In the genomic region with DNA sequence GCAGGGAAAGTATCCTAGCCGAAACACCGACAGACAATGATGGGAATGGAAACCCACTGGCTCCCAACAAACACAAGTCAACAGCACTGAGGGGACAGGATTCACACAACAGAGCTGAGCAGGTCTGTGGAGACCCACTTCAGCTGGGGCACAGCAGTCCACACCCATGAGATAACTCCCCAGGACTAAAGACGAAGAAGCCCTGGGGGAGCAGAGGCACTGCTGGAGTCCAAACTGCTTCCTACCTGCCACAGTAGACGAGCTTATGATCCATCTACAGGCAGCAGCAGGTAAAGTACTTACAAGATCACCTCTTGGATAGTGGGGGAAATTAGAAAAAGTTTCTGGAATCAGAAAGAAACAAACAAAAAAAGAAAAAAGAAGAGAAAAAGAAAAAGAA, we compare ENCODE assay signal across 14 mouse cellular contexts. TPM values are rescaled to one million over a fixed set of nuclear protein-coding genes. Genes with fewer than 3 reads are reported as not detected.
DNase-seq lines count a peak whose midpoint lies in the region; ATAC-seq and TF ChIP-seq lines count a peak whose summit lies in the region.
"Had no signal": no experiment of that assay in that cellular context is flagged by ENCODE, and none has a peak within 500 bp of the region (broad histone marks: within the 10 kb centered on the region; RNA-seq: fewer than 3 reads in every experiment).

No protein-coding gene starts in this region.

- H3K9me3 ChIP-seq in ES-Bruce4 (replicated peaks; ENCODE audit: control insufficient read depth, insufficient read depth, low read length, poor library complexity, severe bottlenecking): no peaks in the 10 kb centered on the region
- no peaks in the 10 kb centered on the region for H3K9me3 ChIP-seq in intestine, postnatal 0 days (ENCODE audit: control insufficient read depth)
- H3K9me3 ChIP-seq: heart, embryonic 13.5 days; neural tube, embryonic 12.5 days had no signal

- H3K4me3 ChIP-seq in heart, adult 2 months: no peak overlapping the region
- no peak overlapping the region for H3K4me3 ChIP-seq in ES-Bruce4 (ENCODE audit: low read depth, low read length)
- no peak overlapping the region for H3K4me3 ChIP-seq in intestine, postnatal 0 days (ENCODE audit: low read depth, low read length)
- no peak overlapping the region for H3K4me3 ChIP-seq in left cerebral cortex, adult 2 months
- H3K4me3 ChIP-seq: heart, embryonic 13.5 days; neural tube, embryonic 12.5 days had no signal

- intact Hi-C loops in heart, adult 2 months (cut with DNase I): no loop called here
- intact Hi-C loops in heart, postnatal 14 days (cut with DNase I): no loop called here
- intact Hi-C loops in left cerebral cortex, adult 2 months (cut with DNase I): no loop called here

- H3K4me2 ChIP-seq in intestine, postnatal 0 days (replicated peaks; ENCODE audit: low read depth): peak overlapping the region; percentile 37; the same call in 1 of the 2 replicates
- H3K4me2 ChIP-seq: heart, embryonic 13.5 days; neural tube, embryonic 12.5 days had no signal

- 51% methylated on average over 4 of the region's 4 CpGs for WGBS in heart, adult 2 months
- WGBS in intestine, postnatal 0 days: 53% methylated on average over 4 of the region's 4 CpGs

- peaks cover 11% of the 10 kb centered on the region for H3K4me1 ChIP-seq in heart, adult 2 months (ENCODE audit: control insufficient read depth, insufficient read depth, low read length)
- peaks cover 2% of the 10 kb centered on the region for H3K4me1 ChIP-seq in ES-Bruce4 (ENCODE audit: control insufficient read depth, insufficient read depth, low read length)
- peaks cover 3% of the 10 kb centered on the region; the same call in 1 of the 2 replicates for H3K4me1 ChIP-seq in intestine, postnatal 0 days (replicated peaks; ENCODE audit: control insufficient read depth, insufficient read depth, low read length)

- TF ChIP-seq CTCF in heart, adult 2 months (IDR thresholded peaks at IDR 0.05): peak; percentile 17; the same call in 1 of the 2 replicates
- TF ChIP-seq CTCF in ES-Bruce4 (IDR thresholded peaks at IDR 0.05; ENCODE audit: low read depth, low read length): no peak
- peak; percentile 53 for TF ChIP-seq CTCF in intestine, postnatal 0 days (IDR thresholded peaks at IDR 0.05; ENCODE audit: low read depth)
- no peak for TF ChIP-seq CTCF in left cerebral cortex, adult 2 months (IDR thresholded peaks at IDR 0.05)

- H3K36me3 ChIP-seq in heart, adult 2 months (ENCODE audit: control insufficient read depth, insufficient read depth, low read length): peaks cover 18% of the 10 kb centered on the region
- H3K36me3 ChIP-seq in ES-Bruce4 (ENCODE audit: control insufficient read depth, insufficient read depth, low read length, poor library complexity, severe bottlenecking): no peaks in the 10 kb centered on the region
- 0 out of 2 replicates have a peak, but pooled peaks cover 3% of the 10 kb centered on the region for H3K36me3 ChIP-seq in intestine, postnatal 0 days (ENCODE audit: control insufficient read depth, insufficient read depth)
- H3K36me3 ChIP-seq: heart, embryonic 13.5 days had no signal

- no peak overlapping the region for H3K9ac ChIP-seq in heart, adult 2 months (ENCODE audit: low read depth, low read length)
- no peak overlapping the region for H3K9ac ChIP-seq in ES-Bruce4 (ENCODE audit: low read depth, poor library complexity, severe bottlenecking)
- 0 out of 2 replicates have a peak overlapping the region, but pooled peaks have one; percentile 22 for H3K9ac ChIP-seq in intestine, postnatal 0 days (ENCODE audit: low read depth, low read length)
- H3K9ac ChIP-seq: heart, embryonic 13.5 days; neural tube, embryonic 12.5 days had no signal

- no peak for TF ChIP-seq EP300 in heart, adult 2 months (IDR thresholded peaks at IDR 0.05; ENCODE audit: insufficient read depth, low read depth, low read length)
- peak; percentile 61; the same call in 1 of the 2 replicates for TF ChIP-seq EP300 in ES-Bruce4 (IDR thresholded peaks at IDR 0.05; ENCODE audit: insufficient read depth, low read depth, low read length)

- no peak for TF ChIP-seq POLR2A in heart, adult 2 months (IDR thresholded peaks at IDR 0.05; ENCODE audit: insufficient read depth, low read depth, low read length)
- no peak for TF ChIP-seq POLR2A in ES-Bruce4 (IDR thresholded peaks at IDR 0.05; ENCODE audit: insufficient read depth, low read length)

- peak overlapping the region; percentile 47; the same call in 1 of the 2 replicates for H3K27ac ChIP-seq in heart, adult 2 months
- peak overlapping the region; percentile 57 for H3K27ac ChIP-seq in ES-Bruce4 (ENCODE audit: insufficient read depth, low read length)
- H3K27ac ChIP-seq in intestine, postnatal 0 days (ENCODE audit: low read depth, low read length): peak overlapping the region; percentile 70
- H3K27ac ChIP-seq in left cerebral cortex, adult 2 months: no peak overlapping the region
- H3K27ac ChIP-seq: heart, embryonic 13.5 days; neural tube, embryonic 12.5 days had no signal

- no peaks in the 10 kb centered on the region for H3K27me3 ChIP-seq in heart, adult 2 months (ENCODE audit: control insufficient read depth, insufficient read depth, low read length)
- H3K27me3 ChIP-seq in ES-Bruce4 (ENCODE audit: control insufficient read depth, insufficient read depth, low read length, poor library complexity, severe bottlenecking): no peaks in the 10 kb centered on the region
- no peaks in the 10 kb centered on the region for H3K27me3 ChIP-seq in intestine, postnatal 0 days (replicated peaks; ENCODE audit: control insufficient read depth, insufficient read depth, low read length)
- H3K27me3 ChIP-seq: heart, embryonic 13.5 days; neural tube, embryonic 12.5 days had no signal

- DNase-seq in heart, adult 2 months: no peak
- DNase-seq in heart, postnatal 14 days: no peak
- DNase-seq in kidney, postnatal 4 days: peak; percentile 6 to 31
- DNase-seq in left cerebral cortex, adult 2 months (ENCODE audit: extremely low spot score in 1 of 2, low spot score in 2 of 2): no peak
- no peak for DNase-seq in gastrocnemius, adult 18-20 months (ENCODE audit: low spot score)
- no peak for DNase-seq in adrenal gland, postnatal 36 days
- DNase-seq: adrenal gland, postnatal 25 days; cerebellum, adult 2 months; left cerebral cortex, postnatal 4 days; thymus, postnatal 36 days had no signal

- no peak for ATAC-seq in intestine, postnatal 0 days

- H3K79me2 ChIP-seq in heart, adult 2 months (replicated peaks; ENCODE audit: control insufficient read depth, insufficient read depth, low read length): no peaks in the 10 kb centered on the region

RNA-seq across cellular contexts. Expression of a gene that starts 16.7 kb away (rescaled TPM):
- total RNA-seq in heart, adult 2 months (2021): 1 to 10 TPM; 1.5 to 2.3 TPM
- polyA plus RNA-seq in heart, adult 2 months (2012; rRNA removed): 2.3 and 5.2 TPM in 2 replicates
- 1 to 10 TPM; 4.0 TPM for total RNA-seq in heart, postnatal 14 days (2021)
- polyA plus RNA-seq in ES-Bruce4 (2011; ENCODE audit: insufficient read depth, insufficient read length, low read depth, missing spikeins): 12.9 TPM in 2 replicates
- polyA plus RNA-seq in intestine, postnatal 0 days (2015; fragmentation: Nextera tagmentation; extraction: Ambion mirVana): 7.8 and 8.1 TPM in 2 replicates
- total RNA-seq in left cerebral cortex, adult 2 months (2021): 1 to 10 TPM; 1.1 to 1.3 TPM
- under 1 TPM; 0.39 to 0.97 TPM for total RNA-seq in gastrocnemius, adult 18-20 months (2021)
- total RNA-seq in adrenal gland, postnatal 36 days (2021): 1 to 10 TPM; 4.2 to 5.1 TPM

Comparison
In these comparisons a context has a peak if more than half of its experiments do, and no peak if none do; other contexts are left out.
1. DNase-seq: peak in kidney, postnatal 4 days (2 of 2); none in heart, adult 2 months (0 of 2), heart, postnatal 14 days (0 of 2), left cerebral cortex, adult 2 months (0 of 2), gastrocnemius, adult 18-20 months (single experiment) and adrenal gland, postnatal 36 days (0 of 2).
2. CTCF ChIP-seq: peak in heart, adult 2 months (single experiment) and intestine, postnatal 0 days (single experiment); none in ES-Bruce4 (single experiment) and left cerebral cortex, adult 2 months (single experiment).